Mouse (Mus musculus) forebrain, postnatal 0 days (tissue): ENCODE measurements around the gene Lrmp. TPM values are rescaled to one million over a fixed set of nuclear protein-coding genes. Genes with fewer than 3 reads are reported as not detected.

ENCODE experiments used
- ATAC-seq: fragments of 200-750 bp; cut with Nextera tagmentation; 2 replicates; pipeline ENCODE4 v1.8.0; 2017; ENCODE audit warnings: mild to moderate bottlenecking, moderate library complexity
- DNase-seq: peaks from one replicate; pipeline ENCODE4 v3.0.0-alpha.2; 2015
- H3K27ac ChIP-seq: fragments of 300-500 bp; sonication (generic); 2 replicates; pipeline ENCODE4 v1.5.1; 2014; ENCODE audit warnings: low read depth, mild to moderate bottlenecking, antibody characterized with exemption, low read length, moderate library complexity, mixed read lengths
- H3K27me3 ChIP-seq: fragments of 300-500 bp; sonication (generic); 2 replicates; pipeline ENCODE4 v1.6.1; 2014; ENCODE audit warnings: mild to moderate bottlenecking, low read length, mixed read lengths; ENCODE audit not compliant: insufficient read depth
- H3K36me3 ChIP-seq: fragments of 300-500 bp; sonication (generic); 2 replicates; pipeline ENCODE4 v1.6.1; 2014; ENCODE audit warnings: mild to moderate bottlenecking, moderate library complexity; ENCODE audit not compliant: insufficient read depth
- H3K4me1 ChIP-seq: fragments of 300-500 bp; sonication (generic); 2 replicates; pipeline ENCODE4 v1.6.1; 2014; ENCODE audit warnings: antibody characterized with exemption; ENCODE audit not compliant: insufficient read depth
- H3K4me2 ChIP-seq: fragments of 300-500 bp; sonication (generic); 2 replicates; pipeline ENCODE4 v1.6.1; 2014; ENCODE audit warnings: low read depth, mild to moderate bottlenecking, moderate library complexity
- H3K4me3 ChIP-seq: fragments of 300-500 bp; sonication (generic); 2 replicates; pipeline ENCODE4 v1.5.1; 2014; ENCODE audit warnings: low read depth, low read length, mixed read lengths
- H3K9ac ChIP-seq: fragments of 300-500 bp; sonication (generic); 2 replicates; pipeline ENCODE4 v1.6.1; 2014; ENCODE audit warnings: mild to moderate bottlenecking
- H3K9me3 ChIP-seq: fragments of 300-500 bp; sonication (generic); 2 replicates; pipeline ENCODE4 v1.6.1; 2016; ENCODE audit warnings: low read length
- CTCF ChIP-seq: sonication (generic); IDR thresholded peaks from 2 replicates; pipeline ENCODE4 v1.5.1; 2016; ENCODE audit warnings: antibody characterized with exemption, control low read depth, low read depth
- WGBS: fragments of 180-500 bp; shearing (Covaris S2); extraction: QIAGEN DNeasy Blood & Tissue Kit; methylation state at CpG from one replicate; pipeline ENCODE4 v1.1.7; 2014; 5-methylcytosine and 5-hydroxymethylcytosine counted together
- polyA plus RNA-seq: library from polyadenylated mRNA; unstranded; fragments of >200 nt; fragmentation: Nextera tagmentation; extraction: Ambion mirVana; gene quantifications from 2 replicates; pipeline ENCODE4 v1.2.1, GENCODE M21; 2015
- total RNA-seq: library from RNA; depleted of rRNA; stranded (reverse); fragments of >200 nt; gene quantifications from 2 replicates; pipeline ENCODE4 v1.2.3, GENCODE M21; 2014; rRNA removed

Lrmp gene
- total RNA-seq (1.3 and 2.2 TPM in 2 replicates), polyA plus RNA-seq (0.80 and 1.0 TPM in 2 replicates)

- Histone ChIP-seq H3K27me3 (no peaks in the 10 kb centered on the region), H3K36me3 (no peaks in the 10 kb centered on the region), H3K4me2 (no peak within 1 kb of the TSS), H3K9me3 (no peaks in the 10 kb centered on the region), H3K27ac (peak within 1 kb of the TSS; percentile 46; the same call in 1 of the 2 replicates), H3K9ac (no peak within 1 kb of the TSS; the same call in 1 of the 2 replicates), H3K4me1 (no peaks in the 10 kb centered on the region), H3K4me3 (no peak within 1 kb of the TSS)
- DNase-seq (no peak), ATAC-seq (no peak)
- 72% methylated on average over 6 of the region's 6 CpGs for WGBS
- TF ChIP-seq CTCF: peak; percentile 19; the same call in 1 of the 2 replicates
These were observed at the start of gene Lrmp for GRCm38 (mm10) chr6:145115476-145116097. Lrmp (plus strand) TSS chr6:145115653.

GRCm38 (mm10) chr6:145066416-145066815, 49.0 kb upstream of the Lrmp start:
- Histone ChIP-seq H3K4me1 (no peaks in the 10 kb centered on the region), H3K4me3 (no peak overlapping the region), H3K36me3 (no peaks in the 10 kb centered on the region), H3K27me3 (no peaks in the 10 kb centered on the region), H3K27ac (no peak overlapping the region), H3K9me3 (no peaks in the 10 kb centered on the region), H3K4me2 (no peak overlapping the region), H3K9ac (no peak overlapping the region)
- 94% methylated on average over 6 of the region's 6 CpGs for WGBS
- no peak for TF ChIP-seq CTCF
- no peak for DNase-seq
- no peak for ATAC-seq

GRCm38 (mm10) chr6:145067679-145068078, 47.8 kb upstream of the Lrmp start:
- no peaks in the 10 kb centered on the region for H3K4me1 ChIP-seq
- no peak for TF ChIP-seq CTCF
- no peak for ATAC-seq
- H3K27ac ChIP-seq: no peak overlapping the region
- no peak overlapping the region for H3K9ac ChIP-seq
- H3K4me3 ChIP-seq: no peak overlapping the region
- H3K36me3 ChIP-seq: no peaks in the 10 kb centered on the region
- no peaks in the 10 kb centered on the region for H3K9me3 ChIP-seq
- H3K27me3 ChIP-seq: no peaks in the 10 kb centered on the region
- no peak overlapping the region for H3K4me2 ChIP-seq
- DNase-seq: no peak
- 90% methylated on average over 8 of the region's 8 CpGs for WGBS

- 89% methylated on average over 7 of the region's 7 CpGs for WGBS
- no peak overlapping the region for H3K27ac ChIP-seq
These were observed 46.1 kb upstream of the Lrmp start for GRCm38 (mm10) chr6:145069397-145069796.

GRCm38 (mm10) chr6:145069921-145070320, 45.5 kb upstream of the Lrmp start:
- Histone ChIP-seq H3K9me3 (no peaks in the 10 kb centered on the region), H3K4me1 (no peaks in the 10 kb centered on the region), H3K4me2 (no peak overlapping the region), H3K27ac (no peak overlapping the region), H3K4me3 (no peak overlapping the region), H3K27me3 (no peaks in the 10 kb centered on the region), H3K9ac (no peak overlapping the region), H3K36me3 (no peaks in the 10 kb centered on the region)
- 92% methylated on average over 2 of the region's 2 CpGs for WGBS
- no peak for TF ChIP-seq CTCF
- no peak for ATAC-seq
- DNase-seq: no peak

More at GRCm38 (mm10) chr6:145069397-145069796, 46.1 kb upstream of the Lrmp start:
- H3K27me3 ChIP-seq: no peaks in the 10 kb centered on the region
- no peaks in the 10 kb centered on the region for H3K9me3 ChIP-seq
- DNase-seq: no peak
- no peaks in the 10 kb centered on the region for H3K36me3 ChIP-seq
- no peak for TF ChIP-seq CTCF
- no peak overlapping the region for H3K4me3 ChIP-seq
- H3K4me1 ChIP-seq: no peaks in the 10 kb centered on the region
- no peak for ATAC-seq
- no peak overlapping the region for H3K9ac ChIP-seq
- H3K4me2 ChIP-seq: no peak overlapping the region

GRCm38 (mm10) chr6:145074461-145074860, 41.0 kb upstream of the Lrmp start:
- H3K36me3 ChIP-seq: no peaks in the 10 kb centered on the region
- H3K4me2 ChIP-seq: peak overlapping the region; percentile 94
- H3K4me1 ChIP-seq: no peaks in the 10 kb centered on the region
- H3K9ac ChIP-seq: no peak overlapping the region
- ATAC-seq (no peak), DNase-seq (no peak)
- TF ChIP-seq CTCF: no peak
- no peaks in the 10 kb centered on the region for H3K9me3 ChIP-seq
- no peak overlapping the region for H3K27ac ChIP-seq
- no peaks in the 10 kb centered on the region for H3K27me3 ChIP-seq
- H3K4me3 ChIP-seq: no peak overlapping the region

- ATAC-seq (peak; percentile 75), DNase-seq (no peak)
- Histone ChIP-seq H3K4me1 (no peaks in the 10 kb centered on the region), H3K36me3 (no peaks in the 10 kb centered on the region), H3K4me3 (peak overlapping the region; percentile 49), H3K27ac (no peak overlapping the region), H3K9me3 (no peaks in the 10 kb centered on the region), H3K9ac (peak overlapping the region; percentile 46), H3K27me3 (no peaks in the 10 kb centered on the region), H3K4me2 (peak overlapping the region; percentile 94)
- WGBS: under 1% methylated on average over 20 of the region's 20 CpGs
- no peak for TF ChIP-seq CTCF
These were observed 40.3 kb upstream of the Lrmp start for GRCm38 (mm10) chr6:145075088-145075547.
